10 mouse cellular contexts compared by ENCODE assay signal in genomic region chrX:169906054-169906508, GRCm38 (mm10).
DNase-seq lines count a peak whose midpoint lies in the region.
"Had no signal": no experiment of that assay in that cellular context is flagged by ENCODE, and none has a peak within 500 bp of the region (broad histone marks: within the 10 kb centered on the region; RNA-seq: fewer than 3 reads in every experiment).

No protein-coding gene starts in this region.

- peak; percentile 29 for DNase-seq in adrenal gland, postnatal 10 days
- DNase-seq in adrenal gland, postnatal 36 days = no peak
- DNase-seq in testis, postnatal 10 days (ENCODE audit: low spot score) = peak; percentile 37
- DNase-seq in testis, postnatal 14 days (ENCODE audit: low spot score) = no peak
- peak; percentile 55 to 73 for DNase-seq in kidney, postnatal 25 days
- no peak for DNase-seq in layer of hippocampus, adult 9-10 months (ENCODE audit: low spot score)
- DNase-seq in adrenal gland, adult 8-10 months = no peak
- DNase-seq in lung, postnatal 36 days = no peak
- DNase-seq: lung, postnatal 14 days; thymus, postnatal 25 days had no signal

Comparison
In these comparisons a context has a peak if more than half of its experiments do, and no peak if none do; other contexts are left out.
1. DNase-seq: peak in adrenal gland, postnatal 10 days (single experiment), testis, postnatal 10 days (single experiment) and kidney, postnatal 25 days (2 of 2); none in adrenal gland, postnatal 36 days (0 of 2), testis, postnatal 14 days (single experiment), layer of hippocampus, adult 9-10 months (single experiment), adrenal gland, adult 8-10 months (single experiment) and lung, postnatal 36 days (single experiment).